Mouse (Mus musculus): ENCODE measurements at regions not wholly inside any gene's neighbourhood (a gene's known extent, or its start where the extent isn't known, plus 50 kb on each side); places are given as distances from the start of the nearest gene placed in this dataset.

DNA sequence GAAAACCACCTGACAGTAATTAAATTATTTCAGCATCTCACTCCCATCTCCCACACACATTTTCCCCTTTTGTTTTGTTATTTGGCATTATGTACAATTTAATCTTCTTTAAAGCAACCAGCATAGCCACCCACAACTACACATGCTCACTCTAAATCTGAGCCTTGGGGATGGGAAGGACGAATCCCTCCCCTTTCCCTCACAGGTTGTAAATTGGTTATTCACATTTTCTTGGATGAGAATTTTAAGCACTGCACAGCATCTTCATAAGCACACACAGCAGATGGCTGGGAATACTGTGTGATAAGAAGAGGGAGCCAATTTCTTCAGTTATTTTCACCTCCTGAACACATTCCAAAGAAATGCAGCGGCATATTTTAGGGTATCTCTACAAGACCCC, 179.0 kb upstream of the Nbea start:
- no peaks in the 10 kb centered on the region for H3K36me3 ChIP-seq (ENCODE audit: control insufficient read depth, insufficient read depth, low read length)
- H3K4me3 ChIP-seq (replicated peaks; ENCODE audit: low read length) = no peak overlapping the region
- H3K4me2 ChIP-seq (ENCODE audit: low read depth, low read length) = no peak overlapping the region
- no peaks in the 10 kb centered on the region for H3K4me1 ChIP-seq (ENCODE audit: control insufficient read depth, insufficient read depth, low read length)
- no peak for ATAC-seq (ENCODE audit: insufficient read depth, low FRiP score)
- WGBS = 87% methylated on average over 2 of the region's 2 CpGs
- H3K9me3 ChIP-seq (replicated peaks; ENCODE audit: control insufficient read depth, low read length) = no peaks in the 10 kb centered on the region
- no peaks in the 10 kb centered on the region for H3K27me3 ChIP-seq (ENCODE audit: control insufficient read depth, insufficient read depth, low read length)
- no peak overlapping the region for H3K9ac ChIP-seq (ENCODE audit: low read length)
- H3K27ac ChIP-seq (ENCODE audit: low read length) = no peak overlapping the region

- Histone ChIP-seq H3K36me3 (ENCODE audit: control insufficient read depth, insufficient read depth, low read length) (no peaks in the 10 kb centered on the region), H3K9ac (ENCODE audit: low read length) (no peak overlapping the region), H3K4me3 (replicated peaks; ENCODE audit: low read length) (no peak overlapping the region), H3K4me2 (ENCODE audit: low read depth, low read length) (no peak overlapping the region), H3K4me1 (ENCODE audit: control insufficient read depth, insufficient read depth, low read length) (no peaks in the 10 kb centered on the region), H3K27me3 (ENCODE audit: control insufficient read depth, insufficient read depth, low read length) (no peaks in the 10 kb centered on the region), H3K27ac (ENCODE audit: low read length) (no peak overlapping the region), H3K9me3 (replicated peaks; ENCODE audit: control insufficient read depth, low read length) (no peaks in the 10 kb centered on the region)
- no peak for ATAC-seq (ENCODE audit: insufficient read depth, low FRiP score)
- WGBS = 50% methylated on average over 6 of the region's 6 CpGs
Observed at GRCm38 (mm10) chr3:56357035-56357701, 173.7 kb upstream of the Nbea start.

GRCm38 (mm10) chr3:56356163-56356882, 172.8 kb upstream of the Nbea start:
- whole genome bisulfite sequencing = 91% methylated on average over 5 of the region's 5 CpGs
- Histone ChIP-seq H3K4me1 (ENCODE audit: control insufficient read depth, insufficient read depth, low read length) (no peaks in the 10 kb centered on the region), H3K9ac (ENCODE audit: low read length) (no peak overlapping the region), H3K27ac (ENCODE audit: low read length) (no peak overlapping the region), H3K4me3 (replicated peaks; ENCODE audit: low read length) (no peak overlapping the region), H3K36me3 (ENCODE audit: control insufficient read depth, insufficient read depth, low read length) (no peaks in the 10 kb centered on the region), H3K4me2 (ENCODE audit: low read depth, low read length) (no peak overlapping the region), H3K27me3 (ENCODE audit: control insufficient read depth, insufficient read depth, low read length) (no peaks in the 10 kb centered on the region), H3K9me3 (replicated peaks; ENCODE audit: control insufficient read depth, low read length) (no peaks in the 10 kb centered on the region)
- no peak for ATAC-seq (ENCODE audit: insufficient read depth, low FRiP score)

Measured in stomach, embryonic 16.5 days (tissue).